Mouse (Mus musculus) thymus, postnatal 14 days (tissue): ENCODE data around the gene Hist1h2bk.
A peak's percentile ranks its signal among the peaks of the same experiment; 100 is the strongest.

Source experiments
- DNase-seq: peaks from one replicate; pipeline ENCODE4 v3.0.0; 2021

Gene Hist1h2bk

DNA sequence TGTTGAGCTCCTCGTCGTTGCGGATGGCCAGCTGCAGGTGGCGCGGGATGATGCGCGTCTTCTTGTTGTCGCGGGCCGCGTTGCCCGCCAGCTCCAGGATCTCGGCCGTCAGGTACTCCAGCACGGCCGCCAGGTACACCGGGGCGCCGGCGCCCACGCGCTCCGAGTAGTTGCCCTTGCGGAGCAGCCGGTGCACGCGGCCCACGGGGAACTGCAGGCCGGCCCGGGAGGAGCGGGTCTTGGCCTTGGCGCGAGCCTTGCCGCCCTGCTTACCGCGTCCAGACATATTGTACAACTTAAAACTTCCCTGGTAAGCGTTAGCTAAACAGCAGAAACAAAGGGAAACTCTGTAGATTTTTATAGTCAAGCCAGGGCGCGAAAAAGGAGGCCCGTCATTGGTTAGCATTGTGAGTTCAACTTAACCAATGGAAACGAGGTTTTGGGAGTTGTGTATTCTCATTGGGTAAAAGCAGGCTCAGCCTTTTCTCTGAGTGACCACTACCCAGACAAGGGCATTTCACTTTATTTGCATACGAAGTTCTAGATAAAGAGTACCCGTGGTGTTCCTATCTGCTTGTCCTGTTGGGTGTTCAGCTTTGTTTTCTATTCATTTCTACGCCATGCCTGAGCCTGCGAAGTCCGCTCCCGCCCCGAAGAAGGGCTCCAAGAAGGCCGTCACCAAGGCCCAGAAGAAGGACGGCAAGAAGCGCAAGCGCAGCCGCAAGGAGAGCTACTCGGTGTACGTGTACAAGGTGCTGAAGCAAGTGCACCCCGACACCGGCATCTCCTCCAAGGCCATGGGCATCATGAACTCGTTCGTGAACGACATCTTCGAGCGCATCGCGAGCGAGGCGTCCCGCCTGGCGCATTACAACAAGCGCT, at the start of gene Hist1h2bk, which contains the start of gene Hist1h2ah:
TSS of gene Hist1h2bk (plus strand) at position 604 of the 882 bp plus-strand sequence.
TSS of gene Hist1h2ah (minus strand) at position 302 of the 882 bp plus-strand sequence.
- DNase-seq, result peak; percentile 86

DNA sequence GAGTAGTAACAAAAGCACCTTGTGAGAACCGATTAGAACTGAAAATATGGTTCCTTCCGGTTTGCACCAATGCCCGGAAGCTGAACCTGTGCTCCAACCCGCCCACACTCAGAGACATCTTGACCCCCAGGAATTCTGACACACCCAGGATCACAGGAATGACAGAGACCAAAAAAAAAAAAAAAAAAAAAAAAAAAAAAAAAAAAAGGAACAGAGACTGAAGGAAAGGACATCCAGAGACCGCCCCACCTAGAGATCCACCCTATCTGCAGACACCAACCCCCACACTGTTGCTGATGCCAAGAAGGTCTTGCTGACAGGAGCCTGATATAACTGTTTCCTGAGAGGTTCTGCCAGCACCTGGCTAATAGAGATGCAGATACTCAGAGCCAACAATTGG, 43.1 kb upstream of the Hist1h2bk start:
- no peak for DNase-seq

DNA sequence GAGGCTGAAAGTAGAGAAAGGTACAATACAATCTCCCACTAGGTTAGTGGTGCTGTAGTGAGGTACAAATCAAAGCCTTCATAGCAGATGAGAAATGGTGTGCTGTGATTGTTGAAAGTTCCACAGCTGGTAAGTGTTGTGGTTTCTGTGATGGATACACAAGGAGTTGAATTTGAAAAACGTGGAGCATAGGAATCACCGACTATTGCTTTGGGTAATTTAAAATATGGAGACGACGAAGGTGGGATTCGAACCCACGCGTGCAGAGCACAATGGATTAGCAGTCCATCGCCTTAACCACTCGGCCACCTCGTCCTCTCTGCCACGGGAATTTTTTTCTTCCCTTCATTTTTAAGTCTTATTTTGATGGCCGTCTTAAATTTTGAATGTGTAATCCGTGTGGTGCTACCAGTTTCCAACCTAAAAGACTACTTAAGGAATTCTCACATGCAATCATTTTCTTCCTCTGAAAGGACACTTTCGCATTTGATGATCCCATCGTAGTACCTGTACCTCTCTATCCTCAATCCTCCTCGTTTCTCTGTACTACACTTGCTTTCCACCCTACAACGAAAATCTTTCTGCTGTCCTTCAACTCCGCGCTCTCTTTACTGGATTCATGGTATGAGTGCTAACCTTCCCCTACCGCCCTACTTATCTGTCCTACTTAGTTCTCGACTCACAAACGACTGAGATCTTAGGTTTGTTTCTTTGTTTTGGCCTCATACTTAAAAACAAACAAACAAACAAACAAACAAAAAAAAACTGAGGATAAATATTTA, 41.5 kb upstream of the Hist1h2bk start:
- DNase-seq, result peak; percentile 56

DNA sequence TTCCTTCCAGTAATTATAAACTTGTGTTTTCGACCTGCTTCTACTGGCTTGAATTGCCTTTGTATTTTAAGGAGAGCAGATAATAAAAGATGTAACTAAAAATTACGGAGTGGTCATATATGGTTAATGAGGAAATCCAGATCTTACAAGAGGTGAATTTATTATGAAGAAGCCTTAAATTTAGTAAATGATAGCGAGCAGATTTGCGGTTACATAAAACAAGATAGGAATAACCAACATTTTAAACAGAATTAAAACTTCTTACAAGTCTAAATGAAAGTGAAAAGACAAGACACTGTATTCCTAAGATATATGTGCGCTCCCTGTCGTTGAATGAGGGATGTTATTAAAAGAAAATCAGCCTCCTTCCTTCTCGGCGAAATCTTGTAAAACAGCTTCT, 40.8 kb upstream of the Hist1h2bk start:
- no peak for DNase-seq

DNA sequence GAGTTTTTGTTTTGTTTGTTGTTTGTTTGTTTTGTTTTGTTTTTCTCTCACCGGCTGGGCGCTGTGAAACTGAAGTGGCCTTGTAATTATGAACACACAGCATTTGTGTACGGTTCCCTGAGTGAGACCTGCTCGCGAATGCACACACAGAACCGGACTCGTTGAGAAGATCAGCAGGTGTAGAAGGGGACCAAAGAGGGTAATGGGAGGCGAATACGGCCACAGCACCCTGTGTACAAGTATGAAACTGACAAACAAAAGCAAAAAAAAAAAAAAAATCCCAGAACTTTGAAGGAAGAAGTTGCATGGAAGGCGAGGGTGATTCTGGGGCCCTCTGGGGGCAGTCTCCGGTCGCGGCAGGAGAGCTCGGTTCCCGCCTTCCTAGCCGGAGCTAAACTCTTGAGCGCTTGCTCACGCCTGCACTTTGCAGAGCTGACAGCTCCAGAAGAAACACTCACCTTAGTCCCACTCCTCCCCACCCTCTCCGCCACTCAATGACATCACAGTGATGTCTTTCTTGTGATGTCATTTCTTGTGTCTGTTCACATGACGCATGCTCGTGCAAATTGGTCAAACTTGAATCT, 40.2 kb upstream of the Hist1h2bk start:
- DNase-seq, result peak; percentile 52

DNA sequence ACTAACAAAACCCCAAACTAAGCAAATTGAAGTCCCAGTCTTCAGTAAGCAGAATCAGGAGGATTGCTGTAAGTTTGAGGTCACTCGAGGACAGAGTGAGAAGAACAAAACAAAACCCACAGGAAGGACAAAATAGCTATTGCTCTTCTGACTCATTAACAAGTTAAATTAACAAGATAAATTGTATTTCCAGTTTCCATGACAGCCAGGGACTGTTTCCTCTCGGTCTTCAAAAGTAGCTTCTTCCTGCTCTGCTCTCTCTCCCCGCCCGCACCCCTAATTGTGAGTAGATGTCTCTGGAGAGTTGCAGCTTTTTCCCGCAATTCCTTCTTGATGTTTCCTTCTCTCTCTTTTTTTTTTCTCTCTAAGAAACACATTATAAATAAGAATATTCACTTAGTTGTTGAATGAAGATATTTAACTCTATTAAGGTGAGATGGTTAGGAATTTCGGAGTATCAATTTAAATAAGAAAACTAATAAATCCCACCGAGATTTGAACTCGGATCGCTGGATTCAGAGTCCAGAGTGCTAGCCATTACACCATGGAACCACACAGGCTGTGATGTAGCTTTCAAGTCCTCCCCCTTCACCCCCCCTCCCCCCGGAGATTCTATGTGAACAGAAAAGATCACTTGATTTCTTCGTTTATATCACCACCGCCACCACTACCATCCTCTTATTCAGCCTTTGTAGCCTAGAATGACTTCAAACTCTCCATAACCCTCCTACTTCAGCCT, 39.4 kb upstream of the Hist1h2bk start:
- no peak for DNase-seq

DNA sequence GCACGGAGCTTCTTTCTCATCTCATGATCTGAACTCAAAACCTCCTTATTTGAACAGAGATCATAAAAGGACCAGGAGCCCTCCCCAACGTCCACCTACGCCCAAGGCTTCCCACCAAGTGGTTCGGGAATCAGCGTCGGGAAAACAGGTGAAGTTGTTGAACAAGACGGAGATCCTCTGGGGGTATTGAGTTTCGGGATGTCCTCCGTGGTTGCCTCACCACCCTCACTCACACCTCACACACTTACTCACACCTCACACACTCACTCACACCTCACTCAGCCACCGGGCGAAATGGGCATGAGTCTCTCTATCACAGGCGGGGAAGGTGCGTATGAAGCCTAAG, 38.9 kb upstream of the Hist1h2bk start:
- no peak for DNase-seq

DNA sequence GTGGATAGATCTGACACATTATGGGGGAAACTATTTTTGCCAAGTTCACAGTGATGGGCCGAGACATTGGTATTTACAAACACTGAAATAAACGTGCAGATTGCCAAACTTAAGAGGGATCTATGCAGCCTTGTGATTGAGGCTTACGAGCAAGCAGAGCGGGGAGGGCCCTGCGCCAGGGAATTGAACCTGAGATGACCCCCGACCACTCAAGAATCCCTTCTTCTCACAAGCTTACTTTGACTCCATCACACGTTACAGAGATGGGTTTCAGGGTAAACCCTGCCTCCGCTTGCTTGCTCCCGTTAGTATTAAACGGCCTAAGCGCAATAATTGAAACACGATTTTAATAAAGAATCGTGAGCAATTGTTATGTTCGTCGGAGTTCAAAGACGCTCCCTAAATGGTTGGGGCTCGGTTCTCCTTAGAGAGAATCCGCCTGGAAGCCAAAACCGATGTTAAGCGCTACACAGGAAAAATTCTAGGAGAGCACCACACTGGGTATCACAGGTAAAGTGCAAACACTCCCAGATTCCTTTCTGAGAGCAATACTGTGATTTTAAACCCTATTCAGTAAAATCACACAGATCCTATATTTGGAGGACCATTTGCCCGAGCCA, 38.4 kb upstream of the Hist1h2bk start:
- no peak for DNase-seq

DNA sequence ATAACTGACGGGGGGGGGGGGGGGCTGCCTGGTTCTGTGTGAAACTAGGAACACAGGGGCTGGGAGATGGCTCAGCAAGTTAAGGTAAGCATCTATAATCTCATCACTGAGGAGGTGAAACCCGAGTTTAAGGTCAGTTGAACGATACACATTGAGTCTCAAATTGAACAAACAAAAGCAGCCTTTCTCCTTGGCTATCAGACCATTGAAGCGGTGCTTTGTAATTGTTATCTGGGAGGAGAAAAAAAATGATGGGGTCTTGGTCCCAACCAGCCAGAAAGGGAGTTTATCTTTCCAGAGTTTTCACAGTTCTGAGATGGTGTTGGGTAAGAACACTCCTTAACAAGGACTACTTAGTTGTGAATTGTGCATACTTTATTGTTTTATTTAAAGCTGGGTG, 37.8 kb upstream of the Hist1h2bk start:
- no peak for DNase-seq

DNA sequence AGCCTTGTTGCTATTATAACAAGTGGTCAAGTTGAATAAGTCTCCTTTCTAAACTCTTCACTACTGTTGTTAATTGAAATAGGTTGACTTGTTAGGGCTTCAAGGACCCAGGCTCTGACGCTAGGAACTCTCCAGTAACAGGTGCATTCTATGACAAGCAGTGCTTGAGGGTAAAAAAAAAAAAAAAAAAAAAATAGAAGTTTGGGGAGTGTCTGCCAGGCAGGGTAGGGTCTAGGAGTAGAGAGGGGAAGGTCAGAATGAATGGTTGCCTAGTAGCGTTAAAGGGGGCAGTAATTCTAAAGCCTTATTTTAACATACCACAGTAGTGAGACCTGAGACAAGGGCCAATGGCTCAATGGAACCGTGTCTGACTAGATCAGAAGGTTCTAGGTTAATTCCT, 37.3 kb upstream of the Hist1h2bk start:
- DNase-seq, result no peak

DNA sequence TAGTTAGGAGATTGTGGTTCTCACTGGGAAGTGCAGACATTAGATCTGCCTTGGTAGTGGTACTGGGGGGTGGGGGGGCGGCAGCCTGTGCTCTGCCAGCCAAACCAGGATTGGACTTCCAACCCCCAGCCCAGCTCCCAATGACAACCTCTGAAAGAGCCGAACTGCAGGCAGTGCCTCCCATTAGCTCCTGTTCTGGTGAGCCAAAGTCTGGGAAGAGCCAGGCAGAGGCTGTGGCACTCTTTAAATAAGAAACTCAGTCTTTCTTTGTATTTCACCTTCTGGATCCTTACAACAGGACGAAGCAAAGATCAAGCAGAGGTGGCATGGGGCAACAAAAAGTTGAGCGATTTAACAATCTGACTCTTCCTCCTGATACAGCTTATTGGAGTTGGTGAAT, 36.5 kb upstream of the Hist1h2bk start:
- no peak for DNase-seq

DNA sequence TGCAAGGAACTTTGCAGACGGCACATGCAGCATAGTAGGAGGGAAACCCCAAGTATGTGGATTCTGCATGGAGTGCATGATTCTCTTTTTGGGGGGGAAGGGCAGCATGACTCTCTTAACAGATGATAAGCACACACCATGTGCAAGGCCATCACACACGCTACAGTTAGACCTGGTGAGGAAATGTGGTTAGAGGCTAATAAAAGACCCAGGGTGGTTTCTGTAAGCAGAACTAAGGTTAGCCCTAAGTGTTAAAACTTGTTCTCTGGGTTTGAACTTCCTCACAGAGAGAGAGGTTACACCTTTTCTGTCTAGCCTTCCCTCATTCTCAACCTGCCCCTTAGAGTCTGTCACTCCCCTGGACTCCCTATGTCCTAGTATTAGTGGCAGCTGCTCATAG, 34.3 kb upstream of the Hist1h2bk start:
- no peak for DNase-seq

DNA sequence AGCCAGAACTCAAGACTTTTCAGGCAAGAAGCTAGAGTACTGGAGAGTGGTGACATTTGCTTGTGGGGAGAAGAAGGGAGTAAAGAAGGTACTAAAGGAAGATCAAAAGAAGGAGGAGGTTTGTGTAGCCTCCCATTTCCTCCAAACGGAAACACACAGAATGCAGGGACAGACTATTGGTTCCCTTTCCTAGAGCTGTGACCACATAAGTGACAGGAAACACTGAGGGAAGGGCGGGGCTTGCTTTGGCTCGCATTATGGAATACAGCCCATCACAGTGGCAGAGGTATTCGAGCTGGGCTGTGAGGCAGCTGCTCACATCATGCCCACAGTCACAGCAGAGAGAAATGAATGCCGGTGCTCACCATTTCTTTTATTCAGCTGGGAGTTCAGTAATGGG, 33.8 kb upstream of the Hist1h2bk start:
- DNase-seq, result peak; percentile 28

DNA sequence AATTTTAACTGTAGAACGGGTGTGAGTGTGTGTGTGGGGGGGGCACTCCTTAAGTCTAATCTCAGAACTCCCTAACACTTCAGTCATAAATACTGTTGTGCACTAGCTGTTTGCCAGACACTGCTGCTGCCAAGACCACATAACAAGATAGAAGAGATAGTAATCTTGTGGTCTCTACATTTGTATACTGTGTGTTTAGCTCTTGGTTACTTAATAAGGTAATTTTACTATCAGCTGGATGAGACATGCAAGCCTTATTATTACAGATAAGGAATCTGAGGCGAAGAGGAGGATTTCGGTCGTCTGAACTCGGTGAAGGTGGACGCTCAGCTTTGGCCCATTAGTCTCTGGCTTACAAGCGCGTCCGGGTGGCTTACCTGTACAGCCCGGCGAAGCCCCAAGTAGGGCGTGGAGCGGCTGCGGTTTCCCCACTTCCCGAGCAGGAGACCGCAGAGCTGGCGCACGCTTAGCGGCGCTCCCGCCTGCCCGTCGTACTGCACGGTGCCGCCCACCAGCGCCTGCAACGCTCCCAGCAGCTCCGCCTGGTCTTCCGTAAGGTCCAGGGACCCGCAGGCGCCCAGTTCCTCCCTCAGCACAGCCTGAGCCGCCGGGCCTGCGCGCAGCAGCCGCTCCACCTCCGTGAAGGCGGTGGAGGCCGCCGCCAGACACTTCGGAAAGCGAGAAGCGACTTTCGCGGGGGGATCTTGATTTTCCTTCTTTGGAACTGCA, 29.9 kb upstream of the Hist1h2bk start:
- DNase-seq, result peak; percentile 75

DNA sequence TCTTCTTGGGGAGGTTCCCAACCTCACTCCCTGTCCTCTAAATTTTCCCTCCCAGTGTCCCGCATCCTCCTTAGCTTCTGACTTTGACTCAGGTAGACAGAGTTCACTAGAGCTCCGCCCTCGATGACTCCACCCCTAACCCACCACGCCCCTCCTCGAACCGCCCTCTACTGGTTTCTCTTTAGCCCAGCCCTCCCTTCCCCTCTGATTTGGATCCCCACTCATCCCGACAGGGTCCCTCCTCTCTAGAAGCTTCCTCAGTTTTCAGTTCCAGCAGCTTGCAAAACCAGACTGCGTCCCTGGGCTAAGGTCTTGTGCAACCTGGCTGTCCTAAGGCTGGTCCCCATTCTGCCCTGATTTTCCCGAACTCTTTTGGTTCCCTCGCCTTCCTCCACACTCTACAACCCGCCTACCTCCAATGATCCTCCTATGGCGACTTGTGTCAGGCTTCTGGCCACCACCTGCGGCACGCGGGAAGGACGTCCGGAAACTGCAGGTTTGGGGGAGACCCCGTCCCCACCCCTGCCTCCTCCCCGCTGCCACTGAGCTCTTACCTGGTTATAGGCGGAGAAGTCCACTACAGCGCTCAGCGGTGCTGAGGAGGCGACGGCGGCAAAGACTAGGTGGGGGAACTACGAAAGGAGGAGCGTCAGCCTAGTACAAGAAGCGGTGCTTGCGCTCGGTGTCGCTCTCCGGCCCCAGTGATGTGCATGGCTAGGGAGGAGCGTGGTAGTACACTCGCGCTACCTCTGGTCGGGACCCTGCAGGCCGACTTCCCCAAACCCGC, 29.1 kb upstream of the Hist1h2bk start:
- DNase-seq, result peak; percentile 79

DNA sequence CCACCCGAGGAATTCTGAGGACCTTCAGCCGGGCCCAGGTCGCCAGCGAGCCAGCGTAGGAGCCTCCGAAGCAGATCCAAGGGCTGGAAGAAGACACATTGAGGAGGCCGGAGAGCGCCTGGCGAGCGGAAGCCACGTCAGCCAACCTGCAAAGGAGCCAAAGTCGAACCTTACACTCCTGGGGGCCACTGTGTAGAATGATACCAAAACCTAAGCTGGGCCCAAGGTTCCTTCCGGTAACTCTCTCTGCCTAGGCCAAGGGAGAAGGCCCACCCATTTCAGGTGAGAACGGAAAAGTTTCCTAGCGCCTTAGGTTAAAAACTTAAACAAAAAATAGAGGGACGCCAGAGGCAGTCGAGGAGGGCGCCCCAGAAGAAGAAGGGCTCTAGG, 28.6 kb upstream of the Hist1h2bk start:
- DNase-seq, result no peak

DNA sequence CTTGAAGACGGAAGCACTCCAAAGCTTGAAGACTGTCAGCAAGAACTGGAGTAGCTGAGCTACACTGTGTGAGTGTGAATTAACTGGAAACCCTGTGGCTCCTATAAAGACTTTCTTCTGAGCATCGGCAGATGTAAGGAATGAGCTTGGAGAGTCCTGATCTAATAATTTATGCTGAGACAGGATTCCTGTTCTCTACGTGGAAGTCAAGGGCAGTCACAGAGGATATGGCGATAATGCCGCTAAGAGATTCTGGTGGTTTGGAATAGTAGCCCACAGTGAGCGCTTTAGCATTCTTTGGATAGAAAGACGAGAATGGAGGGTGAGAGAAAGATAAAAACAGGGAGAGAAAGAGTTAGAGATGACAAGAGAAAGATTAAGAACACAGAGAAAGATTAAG, 27.8 kb upstream of the Hist1h2bk start:
- DNase-seq, result no peak

DNA sequence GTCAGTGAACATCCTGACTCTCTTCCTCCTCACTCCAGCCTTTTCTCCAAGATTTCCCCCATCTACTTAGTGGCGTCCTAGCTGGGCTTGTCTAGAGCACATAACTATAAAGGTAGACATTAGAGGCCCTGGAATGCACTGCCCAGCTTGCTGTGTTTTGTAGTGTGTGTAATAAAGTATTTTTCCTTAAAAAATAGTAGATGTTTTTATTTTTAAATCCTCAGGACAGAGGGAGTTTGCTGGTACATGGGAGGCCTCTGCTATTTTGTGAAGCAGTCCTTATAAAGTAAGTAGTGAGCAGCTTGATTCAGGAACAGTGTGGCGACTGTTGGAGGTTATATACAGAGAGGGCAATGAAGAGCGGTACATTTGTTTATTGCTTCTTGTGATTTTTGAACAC, 27.0 kb upstream of the Hist1h2bk start:
- DNase-seq, result no peak

DNA sequence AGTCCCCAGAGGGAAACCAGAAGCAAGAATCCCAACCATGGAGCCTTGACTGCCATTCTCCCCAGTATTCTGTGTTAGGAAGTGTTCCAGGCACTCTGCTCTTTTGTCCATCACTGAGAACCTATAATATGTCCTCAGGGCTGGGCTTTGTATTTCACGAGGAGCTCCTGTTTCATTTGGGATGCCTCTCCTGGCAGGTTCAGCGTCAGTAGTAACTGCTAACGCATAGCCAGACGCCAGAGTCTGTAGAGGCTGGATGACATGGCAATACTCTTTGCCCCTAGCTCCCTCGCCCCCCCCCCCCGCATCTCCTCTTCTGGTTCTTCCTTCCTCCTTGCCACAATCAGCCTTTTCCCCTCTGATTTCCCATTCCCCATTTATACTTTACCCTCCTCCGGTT, 26.0 kb upstream of the Hist1h2bk start, which contains the start of gene Prss16:
TSS of gene Prss16 (minus strand) at position 101 of the 400 bp plus-strand sequence.
- no peak for DNase-seq

DNA sequence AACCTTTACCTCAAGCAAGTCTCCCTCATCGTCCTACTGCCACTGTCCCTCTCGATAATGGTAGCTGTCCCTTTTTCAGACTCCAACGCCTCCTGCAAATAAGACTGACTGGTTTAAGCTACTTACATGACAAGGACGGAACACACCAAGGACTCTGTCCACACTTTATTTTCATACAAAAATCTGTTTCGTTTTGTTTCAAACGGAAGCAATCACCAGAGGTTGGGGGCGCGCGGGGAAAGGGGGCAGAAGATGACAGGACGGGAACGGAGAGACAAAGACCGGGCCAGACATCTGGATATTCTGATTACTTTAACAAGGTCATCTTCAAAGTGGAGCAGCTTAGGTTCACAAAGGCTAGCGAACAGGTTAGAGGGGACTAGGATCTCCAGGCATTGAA, 22.0 kb upstream of the Hist1h2bk start:
- DNase-seq, result no peak

DNA sequence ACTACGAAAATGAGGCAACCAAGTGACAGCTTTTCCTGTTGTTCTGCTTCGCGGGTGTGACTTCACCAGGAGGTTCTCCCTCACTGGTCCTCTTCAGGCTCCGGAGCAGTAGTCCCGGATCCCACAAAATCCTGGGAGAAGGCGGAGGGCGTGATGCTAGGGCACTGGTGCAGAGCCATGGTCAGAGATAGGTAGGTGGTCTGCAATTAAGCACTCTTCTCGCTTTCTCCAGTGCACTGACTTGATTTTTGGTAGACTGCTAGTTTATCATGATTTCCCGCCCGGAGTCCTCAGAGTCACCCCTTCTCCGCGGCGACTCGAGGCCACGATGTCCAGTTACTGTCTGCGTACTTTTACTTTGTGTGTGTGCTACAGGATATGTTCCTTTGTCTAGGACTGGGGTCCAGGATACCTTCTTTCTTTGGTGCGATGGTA, 21.2 kb upstream of the Hist1h2bk start:
- no peak for DNase-seq
